Mouse (Mus musculus) liver, embryonic 15.5 days (tissue): ENCODE data around the gene Ap3m1. TPM values are rescaled to one million over a fixed set of nuclear protein-coding genes. Genes with fewer than 3 reads are reported as not detected.
A peak's percentile ranks its signal among the peaks of the same experiment; 100 is the strongest.

Experiments
- ATAC-seq: fragments of 200-750 bp; cut with Nextera tagmentation; 2 replicates; pipeline ENCODE4 v1.8.0; 2017; ENCODE audit warnings: moderate number of reproducible peaks, mild to moderate bottlenecking, moderate library complexity; ENCODE audit not compliant: insufficient read depth
- H3K27ac ChIP-seq: fragments of 300-500 bp; sonication (generic); replicated peaks from 2 replicates; pipeline ENCODE4 v1.5.1; 2015; ENCODE audit warnings: mild to moderate bottlenecking, inconsistent platforms
- H3K27me3 ChIP-seq: fragments of 300-500 bp; sonication (generic); 2 replicates; pipeline ENCODE4 v1.6.1; 2015; ENCODE audit warnings: mild to moderate bottlenecking, inconsistent platforms
- H3K36me3 ChIP-seq: fragments of 300-500 bp; sonication (generic); replicated peaks from 2 replicates; pipeline ENCODE4 v1.6.1; 2015; ENCODE audit warnings: moderate library complexity, mild to moderate bottlenecking, inconsistent platforms
- H3K4me1 ChIP-seq: fragments of 300-500 bp; sonication (generic); replicated peaks from 2 replicates; pipeline ENCODE4 v1.6.1; 2015; ENCODE audit warnings: inconsistent platforms
- H3K4me2 ChIP-seq: fragments of 300-500 bp; sonication (generic); 2 replicates; pipeline ENCODE4 v1.6.1; 2015; ENCODE audit warnings: moderate library complexity, mild to moderate bottlenecking, inconsistent platforms
- H3K4me3 ChIP-seq: fragments of 300-500 bp; sonication (generic); replicated peaks from 2 replicates; pipeline ENCODE4 v1.5.1; 2015; ENCODE audit warnings: mild to moderate bottlenecking, inconsistent platforms
- H3K9ac ChIP-seq: fragments of 300-500 bp; sonication (generic); 2 replicates; pipeline ENCODE4 v1.6.1; 2015; ENCODE audit warnings: moderate library complexity, mild to moderate bottlenecking, inconsistent platforms
- H3K9me3 ChIP-seq: fragments of 300-500 bp; sonication (generic); replicated peaks from 2 replicates; pipeline ENCODE4 v1.6.1; 2016; ENCODE audit warnings: inconsistent platforms
- WGBS: fragments of 180-500 bp; shearing (Covaris S2); methylation state at CpG from one replicate; pipeline ENCODE4 v1.1.7; 2015; ENCODE audit warnings: mixed read lengths; ENCODE audit not compliant: insufficient replicate concordance; 5-methylcytosine and 5-hydroxymethylcytosine counted together
- polyA plus RNA-seq: library from polyadenylated mRNA; unstranded; fragments of >200 nt; fragmentation: Nextera tagmentation; extraction: Ambion mirVana; gene quantifications from 2 replicates; pipeline ENCODE4 v1.2.1, GENCODE M21; 2015

Gene Ap3m1
- polyA plus RNA-seq, 1 experiment from 2014 or later, result 30.2 TPM

DNA sequence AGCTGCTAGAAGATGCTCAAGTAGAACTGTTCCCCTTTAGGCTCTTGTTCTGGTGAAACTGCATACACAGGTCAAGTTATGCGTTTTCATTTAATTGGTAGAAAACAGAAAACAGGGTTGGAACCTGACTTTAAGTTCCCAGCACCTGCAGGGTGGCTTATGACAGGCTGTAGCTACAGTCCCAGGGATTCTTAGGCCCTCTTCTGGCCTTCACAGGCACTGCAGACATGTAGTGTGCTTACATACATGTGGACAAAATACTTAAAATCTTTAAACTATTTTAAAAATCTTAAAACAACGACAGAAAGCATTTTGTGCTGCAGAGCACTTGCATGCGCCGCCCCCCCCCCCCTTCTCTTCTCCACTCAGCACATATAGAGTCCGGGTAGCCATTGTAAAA is 17.3 kb upstream of the Ap3m1 start:
- no peaks in the 10 kb centered on the region for H3K9me3 ChIP-seq
- H3K4me3 ChIP-seq, result no peak overlapping the region
- ATAC-seq, result no peak
- 69% methylated on average over 5 of the region's 5 CpGs for WGBS
- no peaks in the 10 kb centered on the region for H3K27me3 ChIP-seq
- no peak overlapping the region for H3K4me2 ChIP-seq
- peaks cover 43% of the 10 kb centered on the region for H3K4me1 ChIP-seq
- no peak overlapping the region for H3K27ac ChIP-seq
- no peaks in the 10 kb centered on the region for H3K36me3 ChIP-seq
- H3K9ac ChIP-seq, result no peak overlapping the region

DNA sequence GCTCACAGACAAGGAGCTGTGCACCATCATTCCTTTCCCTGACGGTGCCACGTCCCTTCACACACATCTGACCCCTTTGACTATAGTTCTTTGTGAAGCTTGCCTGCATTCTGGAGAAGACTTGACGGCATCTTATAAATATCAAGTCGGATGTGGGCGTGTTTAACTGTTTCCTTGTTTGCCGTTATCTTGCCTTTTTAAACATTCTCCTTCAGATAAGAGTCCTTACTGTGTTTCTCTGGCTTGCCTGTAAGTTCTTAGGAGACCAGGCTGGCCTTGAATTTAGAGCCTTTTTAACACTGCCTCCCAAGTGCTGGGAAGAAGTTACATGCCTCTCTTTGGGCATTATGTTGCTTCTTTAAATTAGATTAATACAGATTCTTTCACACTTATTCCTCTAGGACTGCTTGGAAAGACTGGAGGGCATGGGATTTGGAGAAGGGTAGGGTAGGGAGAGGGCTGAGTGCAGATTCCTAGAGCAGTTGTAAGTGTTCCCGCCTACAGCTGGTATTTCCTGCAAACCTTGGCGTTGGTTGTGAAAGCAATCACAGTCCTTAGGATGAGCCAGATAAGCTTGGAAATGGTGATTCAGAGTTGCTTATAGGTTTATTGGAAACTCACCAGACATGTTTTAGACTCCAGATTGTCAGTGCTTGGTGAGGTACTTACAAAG is 13.3 kb upstream of the Ap3m1 start:
- no peak overlapping the region for H3K9ac ChIP-seq
- ATAC-seq, result peak; percentile 12; the same call in 1 of the 2 replicates
- H3K27me3 ChIP-seq, result no peaks in the 10 kb centered on the region
- 19% methylated on average over 8 of the region's 8 CpGs for WGBS
- H3K4me3 ChIP-seq, result no peak overlapping the region
- peak overlapping the region; percentile 48; the same call in 1 of the 2 replicates for H3K27ac ChIP-seq
- H3K9me3 ChIP-seq, result no peaks in the 10 kb centered on the region
- no peaks in the 10 kb centered on the region for H3K36me3 ChIP-seq
- peak overlapping the region; percentile 13; the same call in 1 of the 2 replicates for H3K4me2 ChIP-seq
- H3K4me1 ChIP-seq, result peaks cover 34% of the 10 kb centered on the region

DNA sequence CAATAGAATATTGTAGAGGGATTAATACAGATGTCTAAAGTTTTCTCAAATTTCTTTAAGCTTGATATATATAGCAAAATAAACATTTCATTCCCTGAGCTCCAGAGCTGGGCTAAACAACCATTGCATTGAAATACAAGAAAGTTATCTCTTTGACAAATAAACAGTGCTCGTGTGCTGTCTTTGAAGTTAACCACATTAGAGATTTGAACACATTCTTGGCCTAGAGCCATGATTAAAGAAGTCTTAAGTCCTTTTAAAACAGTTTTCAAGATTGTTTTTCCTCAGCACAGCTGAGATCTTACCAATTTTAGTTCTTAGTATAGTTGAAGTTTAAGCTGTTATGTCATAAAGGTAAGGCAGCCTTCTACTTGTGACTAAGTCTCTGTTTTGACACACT is 12.0 kb upstream of the Ap3m1 start:
- H3K4me1 ChIP-seq, result peaks cover 28% of the 10 kb centered on the region
- H3K9me3 ChIP-seq, result no peaks in the 10 kb centered on the region
- no peaks in the 10 kb centered on the region for H3K36me3 ChIP-seq
- H3K9ac ChIP-seq, result no peak overlapping the region
- 10% methylated on average over 1 of the region's 1 CpGs for WGBS
- no peak for ATAC-seq
- H3K4me2 ChIP-seq, result no peak overlapping the region
- H3K27me3 ChIP-seq, result no peaks in the 10 kb centered on the region
- H3K27ac ChIP-seq, result no peak overlapping the region
- H3K4me3 ChIP-seq, result no peak overlapping the region

DNA sequence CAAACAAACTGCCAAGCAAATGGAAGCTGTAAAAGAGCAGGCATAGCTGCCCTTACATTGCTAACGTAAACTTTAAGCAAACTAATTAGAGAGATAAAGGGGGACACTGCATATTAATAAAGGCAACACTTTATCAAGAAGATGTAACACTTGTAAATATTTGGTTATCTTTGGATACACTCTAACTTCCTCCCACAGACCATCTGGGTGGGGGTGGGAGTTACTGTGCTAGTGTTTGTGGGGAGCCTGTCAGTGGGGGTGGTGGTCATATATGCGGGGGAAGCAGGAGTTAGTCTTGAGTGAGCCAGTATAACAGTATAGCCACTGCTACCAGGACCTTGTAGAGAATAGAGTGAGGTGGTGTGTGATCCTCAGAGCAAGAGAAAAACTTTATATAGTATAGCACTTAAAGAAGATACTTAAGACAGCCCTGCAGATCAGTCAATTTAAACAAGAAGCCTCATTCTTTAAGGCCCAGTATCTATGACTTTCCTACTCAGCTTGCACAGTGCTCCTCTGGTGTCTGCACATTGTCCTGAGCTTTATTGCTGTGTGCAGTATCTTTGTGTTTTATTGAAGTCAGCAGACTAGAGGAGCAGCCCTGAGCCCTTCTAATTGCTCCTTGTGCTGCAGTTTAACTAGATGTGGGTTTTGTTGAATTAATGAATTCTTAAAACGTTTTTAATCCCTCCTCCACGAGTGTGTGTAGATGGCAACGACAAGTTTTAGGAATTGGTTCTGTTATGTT is 10.6 kb upstream of the Ap3m1 start:
- Histone ChIP-seq H3K9me3 (no peaks in the 10 kb centered on the region), H3K27me3 (no peaks in the 10 kb centered on the region), H3K4me1 (peaks cover 32% of the 10 kb centered on the region), H3K4me3 (no peak overlapping the region), H3K9ac (no peak overlapping the region), H3K36me3 (no peaks in the 10 kb centered on the region), H3K27ac (0 out of 2 replicates have a peak overlapping the region, but pooled peaks have one; percentile 9), H3K4me2 (no peak overlapping the region)
- WGBS, result 40% methylated on average over 5 of the region's 5 CpGs
- ATAC-seq, result no peak; the same call in 1 of the 2 replicates

DNA sequence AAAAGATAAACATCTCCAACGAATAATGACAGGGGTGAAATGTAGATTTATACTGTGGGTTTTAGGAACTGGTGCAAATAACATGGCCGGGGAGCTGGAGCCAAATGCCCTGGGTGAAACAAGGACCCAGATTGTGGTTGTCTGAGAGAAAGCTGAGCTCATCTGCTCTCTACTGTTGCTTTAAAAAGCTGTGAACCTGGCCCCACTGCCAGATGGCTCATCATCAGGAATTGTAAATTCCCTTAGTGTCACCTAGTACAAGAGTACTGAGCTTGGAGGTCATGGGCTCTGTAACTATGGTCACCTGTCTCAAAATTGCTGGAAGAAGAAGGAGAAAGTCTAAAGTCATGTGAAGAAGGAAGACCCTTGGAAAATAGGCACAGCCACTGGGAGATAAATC is 6.7 kb upstream of the Ap3m1 start:
- H3K4me3 ChIP-seq, result no peak overlapping the region
- WGBS, result 61% methylated on average over 2 of the region's 2 CpGs
- peaks cover 18% of the 10 kb centered on the region for H3K4me1 ChIP-seq
- no peaks in the 10 kb centered on the region for H3K27me3 ChIP-seq
- H3K27ac ChIP-seq, result no peak overlapping the region
- H3K36me3 ChIP-seq, result no peaks in the 10 kb centered on the region
- H3K9ac ChIP-seq, result no peak overlapping the region
- no peak for ATAC-seq
- H3K4me2 ChIP-seq, result no peak overlapping the region
- no peaks in the 10 kb centered on the region for H3K9me3 ChIP-seq

DNA sequence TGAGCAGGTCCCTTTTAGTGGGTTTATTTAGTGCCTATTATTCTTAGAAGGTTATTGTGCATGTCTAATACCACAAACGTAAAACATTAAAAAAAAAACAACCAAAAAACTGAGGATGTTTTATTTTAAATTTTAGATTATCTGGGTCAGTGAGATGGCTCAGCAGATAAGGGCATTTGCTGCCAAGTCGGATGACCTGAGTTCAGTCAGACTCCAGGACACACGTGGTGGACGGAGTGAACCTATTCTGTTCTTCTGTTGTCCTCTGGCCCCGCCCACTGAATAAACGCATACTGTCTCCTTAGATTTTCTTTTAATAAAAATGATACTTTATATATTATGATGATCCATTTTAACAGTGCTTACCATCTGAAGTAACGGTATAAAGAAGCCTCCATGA is 1.3 kb upstream of the Ap3m1 start:
- Histone ChIP-seq H3K4me3 (peak overlapping the region; percentile 79), H3K4me1 (peaks cover 23% of the 10 kb centered on the region), H3K4me2 (peak overlapping the region; percentile 99), H3K36me3 (no peaks in the 10 kb centered on the region), H3K9ac (no peak overlapping the region), H3K27ac (0 out of 2 replicates have a peak overlapping the region, but pooled peaks have one; percentile 90), H3K27me3 (no peaks in the 10 kb centered on the region), H3K9me3 (no peaks in the 10 kb centered on the region; the same call in 1 of the 2 replicates)
- 55% methylated on average over 7 of the region's 7 CpGs for WGBS
- no peak for ATAC-seq

DNA sequence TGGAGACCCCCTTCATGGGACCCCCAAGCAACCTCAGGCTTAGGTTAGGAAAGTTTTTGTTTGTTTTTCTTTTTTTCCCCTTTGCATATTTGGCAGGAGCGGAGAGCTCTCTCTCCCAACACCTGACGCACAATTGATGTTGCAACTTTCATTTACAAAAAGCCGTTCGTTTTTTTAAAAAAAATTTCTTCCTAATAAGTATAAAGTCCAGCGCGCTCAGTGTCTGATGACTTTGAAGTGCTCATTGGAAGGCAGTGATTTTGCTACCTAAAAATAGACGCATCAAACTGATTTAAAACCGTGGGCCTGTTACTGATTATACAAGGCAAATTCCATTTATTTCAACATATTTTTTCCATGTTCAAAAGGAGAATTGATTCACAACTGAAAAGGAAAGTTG is 843 bp upstream of the Ap3m1 start:
- H3K4me3 ChIP-seq, result peak overlapping the region; percentile 79
- ATAC-seq, result no peak
- H3K36me3 ChIP-seq, result no peaks in the 10 kb centered on the region
- peaks cover 24% of the 10 kb centered on the region for H3K4me1 ChIP-seq
- peak overlapping the region; percentile 90 for H3K27ac ChIP-seq
- H3K9me3 ChIP-seq, result no peaks in the 10 kb centered on the region; the same call in 1 of the 2 replicates
- H3K27me3 ChIP-seq, result no peaks in the 10 kb centered on the region
- peak overlapping the region; percentile 99 for H3K4me2 ChIP-seq
- peak overlapping the region; percentile 86 for H3K9ac ChIP-seq
- WGBS, result 11% methylated on average over 8 of the region's 8 CpGs

DNA sequence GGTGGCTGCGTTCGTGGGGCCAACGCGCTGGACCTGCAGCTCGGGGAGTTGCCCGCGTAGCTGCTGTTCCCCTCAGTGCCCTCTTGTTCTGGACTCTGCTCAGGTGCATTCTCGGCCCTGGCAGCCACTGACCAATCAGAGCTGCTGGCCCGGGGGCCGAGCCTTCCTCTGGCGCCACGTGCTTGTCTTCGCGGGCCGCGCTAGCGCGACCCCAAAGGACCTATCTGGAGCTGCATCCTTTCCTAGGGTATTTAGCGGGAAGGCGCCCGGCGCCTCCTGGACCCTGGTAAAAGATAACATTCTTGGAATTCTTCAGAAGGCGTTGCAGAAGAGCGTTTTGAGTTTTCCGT is 448 bp upstream of the Ap3m1 start:
- WGBS, result 0% methylated on average over 25 of the region's 25 CpGs

DNA sequence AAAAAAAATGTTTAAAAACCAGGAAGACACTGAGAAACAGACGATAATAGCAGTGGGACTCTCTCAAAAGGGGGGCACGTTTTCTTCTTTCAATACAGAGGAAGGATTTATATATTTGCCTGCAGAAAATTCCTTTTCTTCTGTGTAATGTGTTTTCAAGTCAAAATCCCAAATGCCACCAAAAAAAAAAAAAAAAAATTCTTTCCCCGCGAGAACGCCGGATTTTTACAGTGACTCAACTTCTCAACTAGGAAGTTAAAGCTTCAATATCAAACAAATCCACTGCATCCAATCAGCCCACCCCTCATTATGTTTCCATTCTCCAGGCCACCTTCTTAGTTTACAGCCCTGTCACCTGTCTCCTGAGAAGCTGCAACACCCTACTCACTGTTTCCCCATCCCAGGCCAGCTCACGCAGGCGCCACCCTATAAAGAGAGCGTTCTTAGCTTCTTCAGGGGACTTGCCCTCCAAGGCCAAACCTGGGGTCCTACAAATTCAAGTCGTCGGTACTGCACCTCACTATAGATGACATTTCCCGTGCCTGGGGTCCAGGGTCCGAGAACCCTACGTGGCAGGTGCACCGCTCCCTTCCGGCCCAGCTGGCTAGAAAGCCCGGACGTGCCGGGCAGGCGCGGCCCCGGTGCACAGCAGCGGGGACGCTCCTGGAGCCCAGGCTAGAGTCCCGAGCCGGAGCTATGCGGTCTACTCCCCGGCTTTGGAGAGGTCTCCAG is 762 bp downstream of the Ap3m1 start:
- Histone ChIP-seq H3K27ac (peak overlapping the region; percentile 90), H3K27me3 (no peaks in the 10 kb centered on the region), H3K9me3 (no peaks in the 10 kb centered on the region; the same call in 1 of the 2 replicates), H3K9ac (peak overlapping the region; percentile 86), H3K4me2 (peak overlapping the region; percentile 99), H3K36me3 (no peaks in the 10 kb centered on the region), H3K4me1 (peaks cover 30% of the 10 kb centered on the region), H3K4me3 (peak overlapping the region; percentile 79)
- peak; percentile 14 for ATAC-seq
- WGBS, result 6% methylated on average over 28 of the region's 28 CpGs

More for the DNA sequence above, 448 bp upstream of the Ap3m1 start:
- peak overlapping the region; percentile 79 for H3K4me3 ChIP-seq
- peak overlapping the region; percentile 86 for H3K9ac ChIP-seq
- H3K4me1 ChIP-seq, result peaks cover 28% of the 10 kb centered on the region
- no peaks in the 10 kb centered on the region for H3K36me3 ChIP-seq
- H3K27ac ChIP-seq, result peak overlapping the region; percentile 90
- no peaks in the 10 kb centered on the region; the same call in 1 of the 2 replicates for H3K9me3 ChIP-seq
- ATAC-seq, result peak; percentile 60
- H3K4me2 ChIP-seq, result peak overlapping the region; percentile 99
- H3K27me3 ChIP-seq, result no peaks in the 10 kb centered on the region

DNA sequence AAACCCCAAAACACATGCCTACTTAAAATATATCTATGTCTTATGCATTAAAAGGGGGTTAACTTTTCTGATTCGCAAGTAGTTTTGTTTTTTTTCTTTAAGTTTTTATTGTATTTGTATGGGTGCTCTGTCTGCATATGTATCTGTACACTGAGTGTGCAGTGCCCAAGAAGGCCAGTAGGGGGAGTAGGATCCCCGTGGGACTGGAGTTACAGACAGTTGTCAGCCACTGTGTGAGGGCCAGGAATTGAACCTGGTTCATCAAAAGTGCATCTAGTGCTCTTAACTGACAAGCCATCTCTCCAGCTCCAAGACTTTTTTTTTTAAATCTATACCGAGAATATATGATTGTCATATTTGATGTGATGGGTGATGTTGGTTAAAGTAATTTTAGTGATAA is 1.6 kb downstream of the Ap3m1 start:
- Histone ChIP-seq H3K4me1 (peaks cover 30% of the 10 kb centered on the region), H3K4me2 (peak overlapping the region; percentile 99), H3K4me3 (peak overlapping the region; percentile 79), H3K36me3 (0 out of 2 replicates have a peak, but pooled peaks cover 2% of the 10 kb centered on the region), H3K9me3 (no peaks in the 10 kb centered on the region; the same call in 1 of the 2 replicates), H3K27me3 (no peaks in the 10 kb centered on the region), H3K9ac (no peak overlapping the region), H3K27ac (0 out of 2 replicates have a peak overlapping the region, but pooled peaks have one; percentile 90)
- no peak for ATAC-seq
- 58% methylated on average over 3 of the region's 3 CpGs for WGBS

DNA sequence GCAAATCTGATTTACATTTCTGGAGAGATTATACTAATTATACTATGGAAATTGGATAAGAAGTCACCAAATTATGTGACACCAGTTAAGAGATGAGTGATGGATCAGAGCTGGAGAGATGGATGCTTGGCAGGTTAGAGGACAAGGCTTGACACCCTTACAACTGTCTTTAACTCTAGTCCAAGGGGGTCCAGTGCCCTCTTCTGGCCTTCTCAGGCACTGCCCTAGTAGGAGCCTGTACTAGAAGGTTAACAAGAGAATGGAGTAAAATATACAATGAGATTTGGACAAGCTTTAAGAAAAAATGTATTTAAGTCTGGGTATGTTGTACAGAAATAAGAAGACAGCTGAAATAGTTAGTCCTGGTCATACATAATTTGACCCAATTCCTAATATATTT is 3.4 kb downstream of the Ap3m1 start:
- Histone ChIP-seq H3K27ac (no peak overlapping the region), H3K36me3 (peaks cover 10% of the 10 kb centered on the region; the same call in 1 of the 2 replicates), H3K4me1 (peaks cover 30% of the 10 kb centered on the region), H3K9ac (no peak overlapping the region), H3K27me3 (no peaks in the 10 kb centered on the region), H3K9me3 (no peaks in the 10 kb centered on the region; the same call in 1 of the 2 replicates), H3K4me3 (no peak overlapping the region), H3K4me2 (no peak overlapping the region)
- ATAC-seq, result no peak
